Mouse (Mus musculus): ENCODE measurements around the gene Npas3. TPM values are rescaled to one million over a fixed set of nuclear protein-coding genes. Genes with fewer than 3 reads are reported as not detected.
A peak's percentile ranks its signal among the peaks of the same experiment; 100 is the strongest.

Gene Npas3
- total RNA-seq, 1 experiment from 2014 or later: not detected

- no peak for ATAC-seq (replicated peaks; ENCODE audit: low read depth, poor library complexity, severe bottlenecking)
These were observed 673.7 kb downstream of the Npas3 start for GRCm38 (mm10) chr12:53922153-53922552.

DNA sequence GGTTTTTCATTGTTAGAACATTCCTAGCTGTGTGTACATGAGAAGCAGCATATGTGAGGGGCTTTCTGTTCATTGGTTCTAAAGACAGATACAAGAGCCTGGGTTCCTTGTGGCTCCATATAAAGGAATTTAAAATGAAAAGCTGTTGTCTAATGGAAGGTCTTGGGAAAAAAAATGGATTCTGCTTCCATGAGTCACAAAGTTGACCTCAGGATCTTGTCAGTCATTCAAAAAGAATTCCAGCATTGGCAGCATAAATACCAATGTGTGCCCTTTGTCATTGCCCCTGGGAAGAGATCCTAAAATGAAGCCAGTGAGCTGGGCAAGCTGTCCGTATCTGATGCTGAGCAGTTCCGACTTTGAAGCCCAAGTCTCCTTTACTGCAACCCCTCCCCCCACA, 700.3 kb downstream of the Npas3 start:
- ATAC-seq (replicated peaks; ENCODE audit: low read depth, poor library complexity, severe bottlenecking): no peak

GRCm38 (mm10) chr12:53962004-53962403, 713.5 kb downstream of the Npas3 start:
- ATAC-seq (replicated peaks; ENCODE audit: low read depth, poor library complexity, severe bottlenecking): no peak

DNA sequence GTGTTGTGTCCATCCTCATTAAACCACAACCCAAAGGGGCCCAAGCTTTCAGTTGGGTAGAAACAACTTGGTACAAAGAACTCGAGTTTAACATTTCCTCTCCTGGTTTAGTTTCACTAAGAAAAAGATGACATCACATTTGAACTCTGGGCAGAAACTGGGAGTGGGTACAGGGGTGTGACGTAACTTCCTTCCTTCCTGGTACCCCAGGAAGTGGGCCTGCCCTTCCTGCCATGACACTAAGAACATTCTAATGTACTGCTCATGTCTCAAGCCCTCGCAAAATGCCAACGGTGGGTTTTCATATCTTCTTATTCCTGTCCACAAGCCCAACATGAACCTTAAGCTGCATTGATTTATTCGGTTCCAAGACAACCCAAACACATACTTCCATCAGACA, 715.1 kb downstream of the Npas3 start:
- no peak for ATAC-seq (replicated peaks; ENCODE audit: low read depth, poor library complexity, severe bottlenecking)

DNA sequence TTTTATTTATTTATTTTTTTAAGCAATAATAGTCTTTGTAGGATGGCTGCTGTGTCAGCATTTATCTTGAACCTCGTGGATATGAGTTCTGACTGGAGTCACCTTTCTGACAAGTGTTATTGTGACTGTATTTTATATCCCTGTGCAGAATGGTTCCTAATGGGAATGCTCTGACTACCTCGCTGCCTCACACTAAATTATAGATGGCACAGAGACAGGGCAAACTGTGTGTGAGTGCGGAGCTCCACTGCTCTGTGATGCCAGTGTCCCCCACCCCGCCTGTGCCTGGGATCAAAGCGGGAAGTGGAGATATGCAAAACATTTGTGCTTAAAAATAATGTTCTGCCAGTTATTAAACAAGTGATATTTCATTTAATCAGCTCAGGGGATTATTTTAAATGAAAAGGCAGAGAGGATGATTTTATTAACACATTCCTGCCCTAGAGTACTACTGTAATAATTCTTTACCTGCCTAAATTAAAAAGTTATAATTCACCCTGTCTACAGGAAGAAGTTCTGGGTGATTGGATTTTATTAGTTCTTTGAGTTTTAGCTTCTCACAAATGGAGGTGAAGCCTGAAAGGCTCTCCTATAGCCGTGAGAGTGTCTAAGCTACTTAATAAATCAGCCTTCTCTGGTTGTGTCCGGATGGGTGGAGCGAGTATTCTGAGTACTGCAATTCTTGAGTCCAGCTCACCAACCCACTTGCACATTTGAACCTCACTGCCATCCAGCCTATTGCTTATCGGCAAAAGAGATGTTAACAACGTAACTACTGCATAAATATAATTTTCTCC, 721.1 kb downstream of the Npas3 start:
- no peak for ATAC-seq (replicated peaks; ENCODE audit: low read depth, poor library complexity, severe bottlenecking)

DNA sequence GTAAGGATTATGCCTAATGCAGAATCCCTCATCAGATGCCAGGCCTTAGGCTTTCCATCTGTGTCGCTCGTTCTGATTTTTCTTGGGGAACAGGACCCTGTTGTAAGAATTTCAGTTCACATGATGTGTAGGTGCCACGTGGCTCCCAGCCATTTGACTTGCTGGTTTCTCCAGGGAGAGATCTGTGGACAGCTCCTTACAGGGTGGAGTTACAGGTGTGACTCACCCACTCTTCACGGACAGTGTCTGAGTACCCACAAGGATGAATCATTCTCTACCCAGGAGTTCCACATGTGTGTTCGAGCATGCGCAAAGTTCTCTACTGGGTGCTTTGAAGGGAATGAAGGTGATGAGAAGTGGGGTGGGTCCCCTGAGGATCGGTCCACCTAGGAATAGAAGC, 722.2 kb downstream of the Npas3 start:
- no peak for ATAC-seq (replicated peaks; ENCODE audit: low read depth, poor library complexity, severe bottlenecking)

DNA sequence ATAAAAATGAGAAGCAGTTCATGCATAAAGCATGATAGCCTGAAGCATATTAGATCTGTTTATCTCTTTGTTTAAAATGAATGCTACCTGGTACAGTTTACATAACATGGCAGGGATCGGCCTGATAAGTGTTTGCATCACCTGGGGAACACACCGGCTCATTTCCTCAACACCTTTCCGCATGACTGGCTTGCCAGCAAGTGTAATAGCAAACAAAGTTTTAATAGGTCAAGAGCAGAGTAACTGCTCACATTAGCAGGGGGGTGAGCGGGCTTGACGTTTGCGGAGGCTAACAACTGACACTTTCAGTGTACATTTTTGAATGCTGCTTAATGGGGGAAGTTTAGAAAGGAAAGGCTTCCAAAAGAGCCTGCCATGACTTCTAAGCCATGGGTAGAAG, 724.9 kb downstream of the Npas3 start:
- no peak for ATAC-seq (replicated peaks; ENCODE audit: low read depth, poor library complexity, severe bottlenecking)

DNA sequence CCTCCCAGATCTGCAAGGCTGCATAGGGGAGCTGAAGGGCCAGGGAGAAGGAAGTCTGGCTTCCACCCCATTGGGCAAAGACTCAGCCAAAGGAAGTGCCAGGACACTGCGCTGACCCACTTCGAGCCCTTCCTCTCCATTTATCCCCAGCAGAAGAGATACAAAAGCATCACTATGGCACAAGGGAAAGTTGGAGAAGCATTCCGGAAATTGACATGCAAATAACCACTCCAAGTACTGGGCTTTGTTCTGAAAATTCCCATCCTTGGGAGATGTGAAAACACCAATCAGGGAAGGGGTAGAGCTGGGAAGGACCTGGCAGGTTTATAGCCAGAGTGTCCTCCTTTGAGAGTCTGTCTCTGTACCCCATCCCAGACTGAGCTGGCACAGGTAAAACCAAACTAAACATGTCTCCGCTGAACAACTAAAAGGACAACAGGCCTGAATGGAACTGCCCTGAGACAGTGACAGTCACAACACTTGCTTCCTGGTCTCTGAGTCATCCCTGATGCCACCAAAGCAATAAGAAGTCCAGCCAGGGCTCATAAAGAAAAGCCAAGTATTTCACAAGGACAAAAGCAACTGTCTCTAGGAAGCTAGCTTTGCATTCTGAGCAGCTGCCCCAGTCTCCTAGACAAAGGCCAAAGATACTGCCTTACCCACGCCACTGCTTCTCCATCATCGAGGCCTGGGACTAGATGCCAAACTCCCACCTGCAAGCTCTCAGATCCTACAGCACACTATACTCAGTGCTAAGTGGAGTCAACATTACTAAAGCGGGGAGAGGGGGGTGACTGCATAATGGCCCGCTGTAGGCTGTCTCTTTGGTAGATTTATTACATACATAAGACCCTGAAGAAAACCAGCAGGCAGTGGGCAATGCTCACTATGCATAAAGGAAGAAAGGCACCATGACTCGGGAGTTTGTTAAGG, 733.4 kb downstream of the Npas3 start:
- no peak for ATAC-seq (replicated peaks; ENCODE audit: low read depth, poor library complexity, severe bottlenecking)

DNA sequence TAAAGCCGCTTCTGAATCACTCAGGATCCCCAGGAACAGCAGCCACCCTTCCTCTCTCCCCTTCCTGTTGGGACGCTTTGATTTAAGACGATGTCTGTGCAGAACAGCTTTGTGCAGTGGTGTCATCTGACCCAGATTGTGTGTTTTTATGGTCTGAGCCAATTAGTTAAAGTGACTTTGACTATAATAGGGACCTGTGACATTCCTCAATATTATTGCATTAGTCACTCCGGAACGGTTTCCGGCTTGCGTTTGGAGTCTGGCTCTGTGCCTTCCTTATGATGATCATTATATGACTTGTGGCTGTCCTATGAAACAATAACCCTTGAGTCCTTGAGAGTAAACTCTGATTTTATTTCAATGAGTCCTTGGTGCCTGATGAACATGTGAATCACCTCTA, 735.5 kb downstream of the Npas3 start:
- ATAC-seq (replicated peaks; ENCODE audit: low read depth, poor library complexity, severe bottlenecking): no peak

GRCm38 (mm10) chr12:53985851-53986842, 737.7 kb downstream of the Npas3 start:
- ATAC-seq (replicated peaks; ENCODE audit: low read depth, poor library complexity, severe bottlenecking): no peak

DNA sequence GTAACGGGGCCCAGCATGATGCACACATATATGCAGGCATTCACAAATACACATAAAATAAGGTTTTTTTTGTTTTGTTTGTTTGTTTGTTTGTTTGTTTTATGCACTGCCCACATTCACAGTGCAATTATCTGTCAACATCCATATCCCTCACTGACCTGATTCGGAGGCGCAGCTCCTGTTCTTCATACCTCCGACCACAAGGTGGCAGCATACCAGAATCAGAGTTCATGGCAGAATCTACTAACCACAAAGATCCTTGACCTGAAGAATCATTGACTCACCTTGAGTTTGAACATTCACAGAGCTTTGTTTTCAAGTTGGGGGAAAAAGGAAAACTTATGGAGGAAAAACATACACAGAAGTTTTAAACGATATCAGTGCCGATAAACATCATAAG, 743.9 kb downstream of the Npas3 start:
- ATAC-seq (replicated peaks; ENCODE audit: low read depth, poor library complexity, severe bottlenecking): peak; percentile 47; the same call in 1 of the 2 replicates

- ATAC-seq (replicated peaks; ENCODE audit: low read depth, poor library complexity, severe bottlenecking): no peak
These were observed 747.2 kb downstream of the Npas3 start for GRCm38 (mm10) chr12:53995710-53996109.

DNA sequence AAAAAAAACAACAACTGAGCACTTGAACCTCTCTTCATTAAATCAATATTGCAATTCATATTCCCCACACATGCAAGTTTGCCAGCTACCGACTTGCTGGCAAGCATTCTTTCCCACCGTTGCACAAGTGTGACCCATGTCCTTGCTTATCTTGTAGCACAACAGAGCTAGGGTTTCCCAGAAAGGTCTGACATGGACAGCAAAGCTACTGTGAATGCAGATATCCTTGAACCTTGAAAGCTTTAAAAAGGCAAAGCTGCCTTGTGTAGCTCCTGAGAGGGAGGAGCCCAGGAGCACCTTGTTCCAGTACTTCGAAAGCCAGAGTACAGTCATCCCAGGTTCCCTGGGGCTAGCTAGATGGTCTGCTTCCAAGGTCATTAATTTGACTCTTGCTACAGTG, 748.7 kb downstream of the Npas3 start:
- no peak for ATAC-seq (replicated peaks; ENCODE audit: low read depth, poor library complexity, severe bottlenecking)

DNA sequence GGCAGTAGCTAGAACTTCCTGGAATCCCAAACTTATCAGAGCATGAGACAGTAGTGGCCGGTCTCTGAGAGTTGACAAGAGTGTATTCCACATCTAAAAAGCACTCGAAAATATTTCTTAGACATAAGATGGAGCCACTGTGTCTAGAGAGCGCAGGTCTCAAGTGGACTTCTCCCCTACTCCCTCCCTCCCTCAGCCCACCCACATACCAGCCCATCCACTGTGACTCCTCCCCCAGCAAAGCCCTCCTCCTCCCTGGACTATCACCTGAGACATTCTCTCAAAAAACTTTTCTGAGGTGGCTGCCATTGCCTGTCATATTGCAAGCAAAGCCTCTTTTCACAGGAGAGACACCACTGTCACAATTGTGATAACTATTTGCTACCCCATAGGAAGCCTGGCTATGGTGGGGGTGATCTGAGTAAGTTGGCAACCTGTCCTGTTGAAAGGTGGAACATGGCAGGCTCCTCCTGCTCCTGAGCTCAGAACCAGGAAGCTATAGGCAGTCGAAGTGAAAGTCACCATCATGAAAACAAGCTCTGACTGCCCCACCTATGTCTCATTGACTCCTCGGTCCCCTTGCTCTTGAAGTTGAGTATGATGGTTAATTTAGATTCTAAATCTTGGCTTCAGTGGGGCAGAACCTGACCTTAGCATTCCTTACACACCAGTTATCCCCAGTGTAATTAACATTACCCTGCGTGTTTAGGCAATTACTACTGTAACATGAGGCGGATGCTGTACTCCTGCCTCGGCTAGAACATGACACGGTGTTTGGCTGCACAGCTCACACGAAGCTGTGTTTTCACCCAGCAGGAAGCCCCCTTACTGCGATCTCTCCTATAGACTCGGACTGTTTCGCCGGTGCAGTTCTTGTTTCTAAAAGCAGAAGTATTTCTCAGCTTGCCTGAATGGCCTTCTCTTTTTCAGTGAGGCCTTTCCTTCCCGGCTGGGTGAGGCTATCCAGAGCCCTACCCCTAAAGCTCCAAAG, 751.5 kb downstream of the Npas3 start:
- ATAC-seq (replicated peaks; ENCODE audit: low read depth, poor library complexity, severe bottlenecking): peak; percentile 72

- ATAC-seq (replicated peaks; ENCODE audit: low read depth, poor library complexity, severe bottlenecking): no peak
These were observed 754.0 kb downstream of the Npas3 start for GRCm38 (mm10) chr12:54002496-54002895.

- ATAC-seq (replicated peaks; ENCODE audit: low read depth, poor library complexity, severe bottlenecking): no peak
These were observed 756.1 kb downstream of the Npas3 start for GRCm38 (mm10) chr12:54004606-54005005.

- ATAC-seq (replicated peaks; ENCODE audit: low read depth, poor library complexity, severe bottlenecking): no peak
These were observed 757.1 kb downstream of the Npas3 start for GRCm38 (mm10) chr12:54005546-54005945.

DNA sequence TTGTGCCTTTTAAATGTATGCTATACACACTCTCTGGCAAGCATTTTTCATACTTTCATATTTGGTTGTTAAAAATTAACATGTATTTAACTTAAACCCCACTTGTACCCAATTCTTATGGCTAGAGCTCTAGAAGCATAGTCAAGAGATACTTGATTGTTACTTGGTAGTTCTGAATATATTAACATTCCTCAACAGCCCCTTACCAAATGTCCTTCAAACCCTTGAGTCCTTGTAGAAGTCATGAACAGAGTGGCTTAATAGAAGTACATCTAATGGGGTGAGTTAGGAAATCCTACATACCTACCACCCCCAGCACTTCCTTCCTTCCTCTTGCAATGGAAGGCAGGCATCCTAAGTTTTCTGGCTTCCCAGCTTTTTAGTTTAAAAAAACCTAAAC, 766.8 kb downstream of the Npas3 start:
- ATAC-seq (replicated peaks; ENCODE audit: low read depth, poor library complexity, severe bottlenecking): no peak

DNA sequence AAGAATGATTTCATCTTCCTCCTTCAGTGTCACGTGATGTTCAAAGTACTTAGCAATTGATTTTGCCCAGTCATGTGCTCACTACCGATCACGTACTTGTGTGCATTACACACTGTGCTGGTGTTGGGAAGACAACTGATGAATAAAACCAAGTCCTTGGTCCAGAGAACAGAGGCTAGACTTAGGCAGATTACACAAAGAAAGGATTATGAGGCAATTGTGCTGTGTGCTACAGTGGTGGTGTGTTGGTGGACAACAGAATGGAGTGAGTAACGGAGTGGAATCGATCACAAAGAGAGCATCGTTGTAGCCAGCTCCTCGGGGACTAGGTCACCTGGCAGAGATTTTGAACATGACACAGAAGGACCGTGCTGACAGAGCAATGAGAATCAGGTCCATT, 769.5 kb downstream of the Npas3 start:
- ATAC-seq (replicated peaks; ENCODE audit: low read depth, poor library complexity, severe bottlenecking): no peak
